Mouse (Mus musculus): ENCODE data around the gene Slc38a7. TPM values are rescaled to one million over a fixed set of nuclear protein-coding genes. Genes with fewer than 3 reads are reported as not detected.
A peak's percentile ranks its signal among the peaks of the same experiment; 100 is the strongest.

Gene Slc38a7
- 16.0 and 17.4 TPM in 2 replicates for polyA plus RNA-seq (2014; fragmentation: Nextera tagmentation; extraction: Ambion mirVana)

- 14% methylated on average over 22 of the region's 22 CpGs for WGBS
- ATAC-seq (ENCODE audit: insufficient read depth, low FRiP score, low TSS enrichment): peak; percentile 96
- peak; percentile 71 for DNase-seq (ENCODE audit: low spot score)
- Histone ChIP-seq H3K36me3 (ENCODE audit: control insufficient read depth, insufficient read depth, low read length) (no peaks in the 10 kb centered on the region), H3K27me3 (ENCODE audit: control insufficient read depth, insufficient read depth, low read length) (no peaks in the 10 kb centered on the region), H3K4me3 (ENCODE audit: low read depth, low read length) (peak within 1 kb of the TSS; percentile 56), H3K27ac (ENCODE audit: low read depth, low read length) (no peak within 1 kb of the TSS), H3K4me1 (ENCODE audit: control insufficient read depth, insufficient read depth, low read length) (peaks cover 5% of the 10 kb centered on the region), H3K9me3 (ENCODE audit: control insufficient read depth, low read length) (no peaks in the 10 kb centered on the region), H3K9ac (ENCODE audit: low read length) (peak within 1 kb of the TSS; percentile 57), H3K4me2 (ENCODE audit: low read depth) (peak within 1 kb of the TSS; percentile 60)
Measured at GRCm38 (mm10) chr8:95853102-95853843, at the start of gene Slc38a7. Gene Slc38a7, minus strand, starts transcription at chr8:95853539.

DNA sequence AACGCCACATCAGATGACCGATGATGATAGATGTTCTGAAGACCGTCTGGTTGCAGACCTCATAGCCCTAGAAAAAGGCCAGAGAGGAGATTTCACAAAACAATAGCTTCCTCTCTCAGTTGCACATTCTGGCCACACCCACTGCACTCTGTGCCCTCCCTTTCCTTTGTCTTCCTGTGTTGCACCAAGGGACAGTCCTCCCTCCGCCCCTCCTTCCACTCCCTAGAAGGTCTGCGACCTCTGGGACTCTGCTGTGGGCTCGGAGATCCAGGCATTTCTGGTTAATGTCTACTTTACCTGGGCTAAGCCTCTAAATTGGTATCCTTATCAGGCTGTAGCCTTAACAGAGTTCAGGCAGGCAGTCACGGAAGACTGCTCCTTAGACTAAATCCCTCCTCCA lies 48.5 kb upstream of the Slc38a7 start:
- Histone ChIP-seq H3K4me3 (ENCODE audit: low read depth, low read length) (no peak overlapping the region), H3K9ac (ENCODE audit: low read length) (no peak overlapping the region), H3K4me1 (ENCODE audit: control insufficient read depth, insufficient read depth, low read length) (no peaks in the 10 kb centered on the region; the same call in 1 of the 2 replicates), H3K27me3 (ENCODE audit: control insufficient read depth, insufficient read depth, low read length) (no peaks in the 10 kb centered on the region), H3K9me3 (ENCODE audit: control insufficient read depth, low read length) (no peaks in the 10 kb centered on the region), H3K4me2 (ENCODE audit: low read depth) (no peak overlapping the region), H3K27ac (ENCODE audit: low read depth, low read length) (no peak overlapping the region), H3K36me3 (ENCODE audit: control insufficient read depth, insufficient read depth, low read length) (no peaks in the 10 kb centered on the region)
- DNase-seq (ENCODE audit: low spot score) (peak; percentile 50), ATAC-seq (ENCODE audit: insufficient read depth, low FRiP score, low TSS enrichment) (no peak)
- 29% methylated on average over 7 of the region's 7 CpGs for WGBS

GRCm38 (mm10) chr8:95893701-95894100 lies 40.4 kb upstream of the Slc38a7 start:
- H3K9ac ChIP-seq (ENCODE audit: low read length): no peak overlapping the region
- no peak overlapping the region for H3K4me3 ChIP-seq (ENCODE audit: low read depth, low read length)
- H3K4me2 ChIP-seq (ENCODE audit: low read depth): no peak overlapping the region
- H3K4me1 ChIP-seq (ENCODE audit: control insufficient read depth, insufficient read depth, low read length): no peaks in the 10 kb centered on the region
- no peak for DNase-seq (ENCODE audit: low spot score)
- H3K27ac ChIP-seq (ENCODE audit: low read depth, low read length): no peak overlapping the region
- WGBS: 88% methylated on average over 5 of the region's 5 CpGs
- no peaks in the 10 kb centered on the region for H3K36me3 ChIP-seq (ENCODE audit: control insufficient read depth, insufficient read depth, low read length)
- no peaks in the 10 kb centered on the region for H3K27me3 ChIP-seq (ENCODE audit: control insufficient read depth, insufficient read depth, low read length)
- H3K9me3 ChIP-seq (ENCODE audit: control insufficient read depth, low read length): no peaks in the 10 kb centered on the region
- no peak for ATAC-seq (ENCODE audit: insufficient read depth, low FRiP score, low TSS enrichment)

DNA sequence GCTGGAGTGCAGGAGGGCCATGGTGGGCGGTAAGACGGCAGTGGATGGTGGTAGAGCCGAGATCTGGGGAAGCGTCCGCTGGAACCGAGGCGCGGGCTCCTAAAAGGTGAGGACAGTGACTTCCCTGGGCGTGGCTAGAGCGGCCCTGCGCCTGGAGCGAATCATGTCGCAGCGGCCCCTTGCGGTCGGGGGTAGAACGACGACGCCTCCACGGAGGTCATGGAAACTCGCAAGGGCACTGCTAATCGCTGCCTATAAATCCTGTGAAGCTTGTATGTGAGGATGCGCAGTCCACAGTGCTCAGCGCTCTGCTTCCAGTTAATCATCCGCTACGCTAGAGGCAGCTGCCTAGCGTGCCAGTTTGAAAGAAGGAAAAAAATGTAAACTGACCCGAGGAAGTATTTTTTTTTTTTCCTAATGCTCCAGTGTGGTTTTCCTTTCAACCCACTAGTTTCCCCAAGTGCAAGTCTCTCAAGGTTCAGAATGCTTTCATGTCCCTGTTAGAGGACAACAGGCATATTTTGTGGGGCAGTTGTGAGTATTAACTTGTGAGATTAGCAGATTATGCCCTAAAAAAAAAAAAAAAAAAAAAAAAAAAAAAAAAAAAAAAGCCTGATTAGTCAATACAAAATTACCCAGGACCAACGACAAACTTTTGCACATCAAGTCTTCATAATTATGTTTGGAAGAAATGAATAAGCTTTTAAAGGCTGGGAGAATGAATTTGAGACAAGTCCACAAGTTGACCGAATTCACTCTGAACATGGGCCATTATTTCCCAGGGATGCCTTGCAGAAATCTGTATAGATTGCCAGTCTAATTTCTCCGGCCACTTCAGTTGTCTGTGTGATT lies 35.2 kb upstream of the Slc38a7 start, which contains the start of gene Got2:
Gene Got2, minus strand, starts transcription at position 263 of the 852 bp plus-strand sequence.
- Histone ChIP-seq H3K4me1 (ENCODE audit: control insufficient read depth, insufficient read depth, low read length) (peaks cover 5% of the 10 kb centered on the region), H3K27me3 (ENCODE audit: control insufficient read depth, insufficient read depth, low read length) (no peaks in the 10 kb centered on the region), H3K4me3 (ENCODE audit: low read depth, low read length) (peak within 1 kb of the TSS; percentile 73), H3K9ac (ENCODE audit: low read length) (peak within 1 kb of the TSS; percentile 65), H3K36me3 (ENCODE audit: control insufficient read depth, insufficient read depth, low read length) (no peaks in the 10 kb centered on the region), H3K9me3 (ENCODE audit: control insufficient read depth, low read length) (no peaks in the 10 kb centered on the region), H3K4me2 (ENCODE audit: low read depth) (peak within 1 kb of the TSS; percentile 75), H3K27ac (ENCODE audit: low read depth, low read length) (peak within 1 kb of the TSS; percentile 68)
- WGBS: 8% methylated on average over 31 of the region's 31 CpGs
- DNase-seq (ENCODE audit: low spot score): peak; percentile 94
- peak; percentile 85 for ATAC-seq (ENCODE audit: insufficient read depth, low FRiP score, low TSS enrichment)

DNA sequence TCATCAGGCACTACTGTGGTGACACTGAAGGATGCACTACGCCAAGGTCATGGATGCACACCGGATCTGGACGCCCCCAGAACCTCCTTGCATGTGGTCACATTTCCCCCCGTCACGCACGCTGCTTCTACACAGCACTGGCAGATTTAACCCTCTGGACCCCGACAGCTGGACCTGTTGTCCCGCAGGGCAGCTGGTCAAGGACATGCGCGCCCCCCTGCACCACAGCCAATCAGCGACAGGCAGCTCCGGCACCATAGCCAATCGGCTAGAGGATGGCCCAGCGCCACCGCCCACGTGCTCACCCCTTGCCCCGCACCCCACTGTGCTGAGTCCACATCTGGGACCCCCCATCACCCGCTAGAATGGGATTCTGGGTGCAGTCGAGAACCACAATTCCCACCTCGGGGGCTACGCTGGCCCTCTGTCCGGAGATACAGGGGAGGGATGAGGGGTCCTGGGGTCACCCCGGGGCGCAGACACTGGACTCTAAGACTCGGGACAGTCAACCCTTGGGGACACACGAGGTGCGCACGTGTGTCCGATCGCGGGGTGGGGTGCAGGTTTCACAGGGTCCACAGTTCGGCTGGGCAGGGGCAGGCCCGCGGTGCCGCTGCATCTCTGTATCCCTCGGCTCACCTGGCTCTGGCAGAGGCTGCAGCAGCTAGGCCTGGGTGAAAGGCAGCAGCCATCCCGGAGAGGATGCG lies 34.4 kb upstream of the Slc38a7 start:
- ATAC-seq (ENCODE audit: insufficient read depth, low FRiP score, low TSS enrichment) (peak; percentile 97), DNase-seq (ENCODE audit: low spot score) (peak; percentile 87)
- peaks cover 5% of the 10 kb centered on the region for H3K4me1 ChIP-seq (ENCODE audit: control insufficient read depth, insufficient read depth, low read length)
- peak overlapping the region; percentile 75 for H3K4me2 ChIP-seq (ENCODE audit: low read depth)
- peak overlapping the region; percentile 73 for H3K4me3 ChIP-seq (ENCODE audit: low read depth, low read length)
- no peaks in the 10 kb centered on the region for H3K36me3 ChIP-seq (ENCODE audit: control insufficient read depth, insufficient read depth, low read length)
- no peaks in the 10 kb centered on the region for H3K9me3 ChIP-seq (ENCODE audit: control insufficient read depth, low read length)
- H3K9ac ChIP-seq (ENCODE audit: low read length): peak overlapping the region; percentile 65
- no peaks in the 10 kb centered on the region for H3K27me3 ChIP-seq (ENCODE audit: control insufficient read depth, insufficient read depth, low read length)
- WGBS: under 1% methylated on average over 38 of the region's 38 CpGs
- peak overlapping the region; percentile 68 for H3K27ac ChIP-seq (ENCODE audit: low read depth, low read length)

DNA sequence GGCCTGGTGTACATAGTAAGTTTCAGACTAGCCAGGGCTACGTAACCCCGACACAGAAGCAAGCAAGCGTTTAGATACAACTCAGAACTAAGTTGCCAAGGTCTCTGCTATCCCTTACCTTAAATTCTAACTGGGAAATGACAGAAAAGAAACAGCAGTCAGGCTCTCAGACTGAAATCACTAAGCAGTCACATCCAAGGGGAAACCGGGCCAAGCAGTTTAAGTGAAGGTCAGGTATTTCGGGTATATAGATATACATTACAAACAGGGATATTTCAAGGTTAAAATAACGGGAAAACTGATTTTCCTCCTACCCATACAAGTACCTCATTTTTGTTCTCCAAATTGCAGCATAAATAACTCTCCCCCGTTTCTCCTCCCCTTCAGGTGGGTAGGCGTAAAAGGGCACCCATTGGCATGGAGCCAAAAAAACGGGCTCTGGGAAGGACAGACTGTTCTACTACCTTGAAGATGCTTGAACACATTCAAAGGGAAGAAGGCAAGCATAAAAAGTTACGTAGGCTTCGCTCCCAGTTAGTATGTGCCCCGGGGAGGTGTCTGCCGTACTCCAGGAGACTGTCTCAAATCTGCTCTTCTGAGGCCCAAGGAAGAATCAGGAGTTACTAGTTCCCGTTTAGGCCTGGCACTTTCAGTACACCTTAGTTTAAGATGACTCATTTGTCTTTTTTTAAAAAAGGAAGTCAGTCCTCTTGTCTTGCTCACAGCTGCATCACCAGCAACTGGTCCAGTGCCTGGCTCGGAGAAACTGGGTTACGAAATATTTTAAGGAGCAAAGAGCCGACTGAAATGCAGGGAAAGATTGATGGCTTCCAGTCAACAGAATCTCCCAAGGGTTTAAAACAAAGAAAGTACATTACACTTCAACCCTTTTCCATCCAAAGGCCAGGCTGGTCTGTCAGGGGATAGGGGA lies 33.6 kb upstream of the Slc38a7 start:
- ATAC-seq (ENCODE audit: insufficient read depth, low FRiP score, low TSS enrichment) (no peak), DNase-seq (ENCODE audit: low spot score) (no peak)
- no peak overlapping the region for H3K27ac ChIP-seq (ENCODE audit: low read depth, low read length)
- H3K4me1 ChIP-seq (ENCODE audit: control insufficient read depth, insufficient read depth, low read length): peaks cover 5% of the 10 kb centered on the region
- H3K9ac ChIP-seq (ENCODE audit: low read length): peak overlapping the region; percentile 65
- H3K4me2 ChIP-seq (ENCODE audit: low read depth): peak overlapping the region; percentile 75
- no peaks in the 10 kb centered on the region for H3K36me3 ChIP-seq (ENCODE audit: control insufficient read depth, insufficient read depth, low read length)
- 73% methylated on average over 17 of the region's 17 CpGs for WGBS
- peak overlapping the region; percentile 73 for H3K4me3 ChIP-seq (ENCODE audit: low read depth, low read length)
- no peaks in the 10 kb centered on the region for H3K27me3 ChIP-seq (ENCODE audit: control insufficient read depth, insufficient read depth, low read length)
- H3K9me3 ChIP-seq (ENCODE audit: control insufficient read depth, low read length): no peaks in the 10 kb centered on the region

DNA sequence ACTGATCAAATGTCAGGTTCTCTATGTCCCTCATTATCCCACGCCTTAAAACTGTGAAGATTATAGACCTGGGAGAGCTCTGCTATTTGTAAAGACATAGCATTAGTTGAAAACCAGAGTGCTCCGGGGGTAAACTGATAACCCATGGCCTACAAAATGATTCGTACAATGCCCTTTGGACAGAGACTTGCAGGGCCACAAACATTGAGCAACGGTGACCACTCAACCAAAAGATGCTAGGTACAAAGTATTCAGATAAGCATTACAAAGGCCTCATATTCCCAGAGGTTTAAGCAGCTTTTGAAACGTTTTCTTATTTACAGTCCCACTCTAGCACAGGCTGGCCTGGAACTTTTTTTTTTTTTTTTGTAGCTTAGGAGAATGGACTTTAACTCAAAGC lies 32.6 kb upstream of the Slc38a7 start:
- 87% methylated on average over 5 of the region's 5 CpGs for WGBS
- no peaks in the 10 kb centered on the region for H3K9me3 ChIP-seq (ENCODE audit: control insufficient read depth, low read length)
- H3K27me3 ChIP-seq (ENCODE audit: control insufficient read depth, insufficient read depth, low read length): no peaks in the 10 kb centered on the region
- H3K27ac ChIP-seq (ENCODE audit: low read depth, low read length): no peak overlapping the region
- peaks cover 5% of the 10 kb centered on the region for H3K4me1 ChIP-seq (ENCODE audit: control insufficient read depth, insufficient read depth, low read length)
- no peak overlapping the region for H3K4me2 ChIP-seq (ENCODE audit: low read depth)
- no peak for ATAC-seq (ENCODE audit: insufficient read depth, low FRiP score, low TSS enrichment)
- H3K36me3 ChIP-seq (ENCODE audit: control insufficient read depth, insufficient read depth, low read length): no peaks in the 10 kb centered on the region
- DNase-seq (ENCODE audit: low spot score): no peak
- H3K4me3 ChIP-seq (ENCODE audit: low read depth, low read length): no peak overlapping the region
- no peak overlapping the region for H3K9ac ChIP-seq (ENCODE audit: low read length)

Measured in neural tube, embryonic 11.5 days (tissue).